9 mouse cellular contexts compared by ENCODE assay signal in genomic region chr4:141267837-141268236, GRCm38 (mm10). TPM values are rescaled to one million over a fixed set of nuclear protein-coding genes. Genes with fewer than 3 reads are reported as not detected.
DNase-seq lines count a peak whose midpoint lies in the region; ATAC-seq and TF ChIP-seq lines count a peak whose summit lies in the region.
"Had no signal": no experiment of that assay in that cellular context is flagged by ENCODE, and none has a peak within 500 bp of the region (broad histone marks: within the 10 kb centered on the region; RNA-seq: fewer than 3 reads in every experiment).

No protein-coding gene starts in this region.

- 0 out of 2 replicates have a peak, but pooled peaks cover 9% of the 10 kb centered on the region for H3K27me3 ChIP-seq in forebrain, embryonic 13.5 days
- H3K27me3 ChIP-seq in forebrain, embryonic 10.5 days (ENCODE audit: poor library complexity, severe bottlenecking) = peaks cover 17% of the 10 kb centered on the region
- no peaks in the 10 kb centered on the region; the same call in 1 of the 2 replicates for H3K27me3 ChIP-seq in thymus, adult 2 months (ENCODE audit: control insufficient read depth, insufficient read depth, low read length)

- no peaks in the 10 kb centered on the region for H3K4me1 ChIP-seq in forebrain, embryonic 13.5 days
- peaks cover 18% of the 10 kb centered on the region for H3K4me1 ChIP-seq in forebrain, embryonic 10.5 days
- H3K4me1 ChIP-seq in thymus, adult 2 months (replicated peaks; ENCODE audit: control insufficient read depth, insufficient read depth, low read length) = 0 out of 2 replicates have a peak, but pooled peaks cover 6% of the 10 kb centered on the region

- H3K9ac ChIP-seq in forebrain, embryonic 13.5 days = no peak overlapping the region
- H3K9ac ChIP-seq: limb, embryonic 12.5 days had no signal

- 0 out of 2 replicates have a peak, but pooled peaks have one; percentile 53 for ATAC-seq in forebrain, embryonic 13.5 days
- ATAC-seq in megakaryocyte, adult 5-6 weeks (ENCODE audit: poor library complexity, severe bottlenecking) = 0 out of 2 replicates have a peak, but pooled peaks have one; percentile 29

- no peak for TF ChIP-seq POLR2A in thymus, adult 2 months (IDR thresholded peaks at IDR 0.05; ENCODE audit: control insufficient read depth, extremely low read depth, insufficient read depth, low read length, poor library complexity)

- H3K36me3 ChIP-seq in forebrain, embryonic 13.5 days (ENCODE audit: poor library complexity, severe bottlenecking) = no peaks in the 10 kb centered on the region
- no peaks in the 10 kb centered on the region for H3K36me3 ChIP-seq in forebrain, embryonic 10.5 days (replicated peaks)
- no peaks in the 10 kb centered on the region for H3K36me3 ChIP-seq in thymus, adult 2 months (ENCODE audit: control insufficient read depth, insufficient read depth, low read length)
- H3K36me3 ChIP-seq: limb, embryonic 12.5 days had no signal

- H3K4me2 ChIP-seq in forebrain, embryonic 13.5 days = no peak overlapping the region
- H3K4me2 ChIP-seq: limb, embryonic 12.5 days had no signal

- TF ChIP-seq CTCF in thymus, adult 2 months (IDR thresholded peaks at IDR 0.05; ENCODE audit: borderline replicate concordance, control insufficient read depth, extremely low read depth, insufficient read depth, low read length, poor library complexity) = peak; percentile 43; the same call in 1 of the 2 replicates

- H3K4me3 ChIP-seq in forebrain, embryonic 13.5 days = no peak overlapping the region
- no peak overlapping the region for H3K4me3 ChIP-seq in forebrain, embryonic 10.5 days
- no peak overlapping the region for H3K4me3 ChIP-seq in thymus, adult 2 months (ENCODE audit: control insufficient read depth, insufficient read depth, low read length)
- H3K4me3 ChIP-seq: limb, embryonic 12.5 days had no signal

- DNase-seq in forebrain, embryonic 10.5 days (ENCODE audit: extremely low spot score, low spot score) = no peak
- peak; percentile 53 for DNase-seq in thymus, adult 2 months
- DNase-seq in thymus, adult 18-20 months = no peak
- DNase-seq in embryo, embryonic 10.5 days (ENCODE audit: low spot score) = peak; percentile 83
- peak; percentile 55 to 83 for DNase-seq in kidney, postnatal 36 days
- peak; percentile 68 for DNase-seq in thymus, postnatal 4 days

- 39% methylated on average over 9 of the region's 9 CpGs for WGBS in forebrain, embryonic 13.5 days
- 46% methylated on average over 9 of the region's 9 CpGs for WGBS in forebrain, embryonic 10.5 days
- 33% methylated on average over 9 of the region's 9 CpGs for WGBS in thymus, adult 2 months

- peaks cover 4% of the 10 kb centered on the region; the same call in 1 of the 2 replicates for H3K9me3 ChIP-seq in forebrain, embryonic 13.5 days (replicated peaks)
- H3K9me3 ChIP-seq in forebrain, embryonic 10.5 days = peaks cover 3% of the 10 kb centered on the region; the same call in 1 of the 2 replicates

- no peak overlapping the region for H3K27ac ChIP-seq in forebrain, embryonic 13.5 days
- no peak overlapping the region for H3K27ac ChIP-seq in forebrain, embryonic 10.5 days
- no peak overlapping the region for H3K27ac ChIP-seq in thymus, adult 2 months (ENCODE audit: control insufficient read depth, insufficient read depth, low read length)
- H3K27ac ChIP-seq: limb, embryonic 12.5 days had no signal

RNA-seq across cellular contexts. Expression of gene Arhgef19, which starts 28.5 kb away (rescaled TPM):
- polyA plus RNA-seq in forebrain, embryonic 13.5 days (2015; fragmentation: Nextera tagmentation; extraction: Ambion mirVana) = 0.96 and 1.2 TPM in 2 replicates
- 1.3 and 2.2 TPM in 2 replicates for polyA plus RNA-seq in forebrain, embryonic 10.5 days (2016; fragmentation: Nextera tagmentation; extraction: Ambion mirVana)
- 2.6 and 2.8 TPM in 2 replicates for polyA plus RNA-seq in thymus, adult 2 months (2012; rRNA removed)
- not detected in 2 replicates for total RNA-seq in megakaryocyte, adult 5-6 weeks (2015)
- not detected in 2 replicates for total RNA-seq in megakaryocyte, adult 5-6 weeks (2017)

RNA-seq across cellular contexts. Expression of gene Epha2, which starts 33.2 kb away (rescaled TPM):
- polyA plus RNA-seq in forebrain, embryonic 13.5 days (2015; fragmentation: Nextera tagmentation; extraction: Ambion mirVana) = 1.0 and 1.3 TPM in 2 replicates
- 3.3 and 3.7 TPM in 2 replicates for polyA plus RNA-seq in forebrain, embryonic 10.5 days (2016; fragmentation: Nextera tagmentation; extraction: Ambion mirVana)
- polyA plus RNA-seq in thymus, adult 2 months (2012; rRNA removed) = 3.6 and 3.9 TPM in 2 replicates
- 1.1 TPM in 2 replicates for total RNA-seq in megakaryocyte, adult 5-6 weeks (2015)
- 1.3 and 2.1 TPM in 2 replicates for total RNA-seq in megakaryocyte, adult 5-6 weeks (2017)

RNA-seq across cellular contexts. Expression of gene Rsg1, which starts 54.1 kb away (rescaled TPM):
- polyA plus RNA-seq in forebrain, embryonic 13.5 days (2015; fragmentation: Nextera tagmentation; extraction: Ambion mirVana) = 6.1 and 7.1 TPM in 2 replicates
- polyA plus RNA-seq in forebrain, embryonic 10.5 days (2016; fragmentation: Nextera tagmentation; extraction: Ambion mirVana) = 7.3 and 7.8 TPM in 2 replicates
- 3.5 and 3.6 TPM in 2 replicates for polyA plus RNA-seq in thymus, adult 2 months (2012; rRNA removed)
- total RNA-seq in megakaryocyte, adult 5-6 weeks (2015) = not detected in 2 replicates
- total RNA-seq in megakaryocyte, adult 5-6 weeks (2017) = 0.77 and 0.95 TPM in 2 replicates

Comparison
In these comparisons a context has a peak if more than half of its experiments do, and no peak if none do; other contexts are left out.
1. DNase-seq: peak in thymus, adult 2 months (single experiment), embryo, embryonic 10.5 days (single experiment), kidney, postnatal 36 days (2 of 2) and thymus, postnatal 4 days (single experiment); none in forebrain, embryonic 10.5 days (single experiment) and thymus, adult 18-20 months (0 of 2).